Mouse (Mus musculus) hindbrain, embryonic 14.5 days (tissue): ENCODE results near the gene Litaf. TPM values are rescaled to one million over a fixed set of nuclear protein-coding genes. Genes with fewer than 3 reads are reported as not detected.

ENCODE experiments used
- microRNA-seq: library from miRNA; unstranded; fragments of <30 nt; microRNA quantifications from one replicate; pipeline ENCODE4, GENCODE M21; 2016
- polyA plus RNA-seq: library from polyadenylated mRNA; unstranded; fragments of >200 nt; fragmentation: Nextera tagmentation; extraction: Ambion mirVana; gene quantifications from 2 replicates; pipeline ENCODE4 v1.2.1, GENCODE M21; 2014

The Litaf gene
- polyA plus RNA-seq, 1 experiment from 2014 or later: 27.2 TPM

Small RNA genes lying within 50 kb of the gene (microRNA-seq; reads per million reads assigned to microRNA genes)
- gene Gm26268: not detected

Other genes with a start within 250 kb of the Litaf start
- gene Rmi2, start 231.1 kb downstream of the Litaf start, polyA plus RNA-seq: 0.47 and 0.57 TPM in 2 replicates
- 147 and 158 TPM in 2 replicates for gene Snn, start 5.2 kb downstream of the Litaf start, polyA plus RNA-seq
- 29.9 and 32.6 TPM in 2 replicates for gene Txndc11, start 68.5 kb upstream of the Litaf start, polyA plus RNA-seq
- gene Zc3h7a, start 110.2 kb upstream of the Litaf start, polyA plus RNA-seq: 72.2 and 74.0 TPM in 2 replicates
- gene Rsl1d1, start 137.2 kb upstream of the Litaf start, polyA plus RNA-seq: 138 and 140 TPM in 2 replicates
- 58.2 and 58.5 TPM in 2 replicates for gene Gspt1, start 188.2 kb upstream of the Litaf start, polyA plus RNA-seq
- gene Tnfrsf17, start 247.7 kb upstream of the Litaf start, polyA plus RNA-seq: 0.26 TPM in 1 of 2 replicates, not detected in the other